Mouse (Mus musculus) cerebellum, postnatal 14 days (tissue): ENCODE results near the gene Narfl.
"Not testable (repeated sequence)": the region's sequence is repeated elsewhere in the genome, so short reads cannot be mapped to it uniquely, and the experiment has no call there.

Source experiments
- DNase-seq, 2 experiments: peaks; one replicate each; pipeline ENCODE4 v3.0.0; 2021; ENCODE audit warnings: mixed read lengths in 2 of 2

Narfl gene

GRCm38 (mm10) chr17:25773549-25774120 lies at the start of gene Narfl:
Gene Narfl, plus strand, starts transcription at chr17:25773776.
- DNase-seq = peak; percentile 99

GRCm38 (mm10) chr17:25723919-25724318 lies 49.7 kb upstream of the Narfl start:
- DNase-seq = peak in 1 of 2 experiments; percentile 43

- no peak for DNase-seq
Measured at GRCm38 (mm10) chr17:25725264-25725663, 48.3 kb upstream of the Narfl start.

- DNase-seq = peak; percentile 99 to 100
Measured at GRCm38 (mm10) chr17:25727265-25728008, 46.1 kb upstream of the Narfl start, which contains the start of the genes Chtf18 and Rpusd1. Gene Chtf18, minus strand, starts transcription at chr17:25727419. Gene Rpusd1, plus strand, starts transcription at chr17:25727670.

- DNase-seq = peak in 1 of 2 experiments; percentile 69
Measured at GRCm38 (mm10) chr17:25728009-25728270, 45.6 kb upstream of the Narfl start.

- peak; percentile 90 to 96 for DNase-seq
Measured at GRCm38 (mm10) chr17:25732082-25732481, 41.5 kb upstream of the Narfl start.

GRCm38 (mm10) chr17:25735246-25735645 lies 38.3 kb upstream of the Narfl start:
- no peak for DNase-seq

- DNase-seq = no peak
Measured at GRCm38 (mm10) chr17:25735745-25736144, 37.8 kb upstream of the Narfl start, which contains the start of gene Mslnl. Gene Mslnl, plus strand, starts transcription at chr17:25736042.

- no peak for DNase-seq
Measured at GRCm38 (mm10) chr17:25738861-25739260, 34.7 kb upstream of the Narfl start.

- DNase-seq = not testable (repeated sequence)
Measured at GRCm38 (mm10) chr17:25741471-25741870, 32.1 kb upstream of the Narfl start.

- peak in 1 of 2 experiments; percentile 32 for DNase-seq
Measured at GRCm38 (mm10) chr17:25743831-25744230, 29.7 kb upstream of the Narfl start.

- DNase-seq = no peak
Measured at GRCm38 (mm10) chr17:25744311-25744710, 29.3 kb upstream of the Narfl start.

GRCm38 (mm10) chr17:25748238-25748637 lies 25.3 kb upstream of the Narfl start:
- DNase-seq = no peak

GRCm38 (mm10) chr17:25749314-25749713 lies 24.3 kb upstream of the Narfl start:
- no peak for DNase-seq

GRCm38 (mm10) chr17:25751446-25751845 lies 22.1 kb upstream of the Narfl start:
- DNase-seq = peak; percentile 50 to 79

- DNase-seq = no peak
Measured at GRCm38 (mm10) chr17:25754241-25754640, 19.3 kb upstream of the Narfl start, which contains the start of gene Msln. Gene Msln, minus strand, starts transcription at chr17:25754378.

GRCm38 (mm10) chr17:25755086-25755485 lies 18.5 kb upstream of the Narfl start:
- DNase-seq = no peak

GRCm38 (mm10) chr17:25755627-25756377 lies 17.8 kb upstream of the Narfl start:
- DNase-seq = no peak

- no peak for DNase-seq
Measured at GRCm38 (mm10) chr17:25756378-25757242, 17.0 kb upstream of the Narfl start.

- no peak for DNase-seq
Measured at GRCm38 (mm10) chr17:25757691-25758090, 15.9 kb upstream of the Narfl start.

GRCm38 (mm10) chr17:25760148-25760547 lies 13.4 kb upstream of the Narfl start:
- no peak for DNase-seq

- no peak for DNase-seq
Measured at GRCm38 (mm10) chr17:25761561-25761970, 12.0 kb upstream of the Narfl start.

GRCm38 (mm10) chr17:25762591-25762990 lies 11.0 kb upstream of the Narfl start:
- no peak for DNase-seq
